Mouse (Mus musculus) thymus, postnatal 4 days (tissue): ENCODE results near the gene Coro2a.
A peak's percentile ranks its signal among the peaks of the same experiment; 100 is the strongest.
"Not testable (repeated sequence)": the region's sequence is repeated elsewhere in the genome, so short reads cannot be mapped to it uniquely, and the experiment has no call there.

Source experiments
- DNase-seq: peaks from one replicate; pipeline ENCODE4 v3.0.0; 2021

Coro2a gene

DNA sequence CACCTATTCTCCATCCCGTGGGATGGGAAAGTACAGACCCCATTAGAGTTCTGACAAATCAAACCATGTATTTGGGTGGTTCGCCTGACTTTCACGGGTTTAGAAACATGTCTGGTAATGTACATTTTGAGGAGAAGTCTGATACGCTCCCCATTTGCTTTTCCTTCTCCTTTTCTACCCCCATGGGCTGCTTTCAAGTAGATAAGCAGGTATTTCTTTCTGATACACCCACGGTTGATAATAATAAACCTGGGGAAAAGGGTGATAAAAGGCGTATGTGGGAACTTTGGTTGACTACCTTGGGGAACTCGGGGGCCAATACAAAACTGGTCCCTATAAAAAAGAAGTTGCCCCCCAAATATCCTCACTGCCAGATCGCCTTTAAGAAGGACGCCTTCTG is 20.0 kb downstream of the Coro2a start:
- not testable (repeated sequence) for DNase-seq

GRCm38 (mm10) chr4:46581577-46581976 is 20.4 kb downstream of the Coro2a start:
- DNase-seq: not testable (repeated sequence)

GRCm38 (mm10) chr4:46580799-46581243 is 21.2 kb downstream of the Coro2a start:
- not testable (repeated sequence) for DNase-seq

DNA sequence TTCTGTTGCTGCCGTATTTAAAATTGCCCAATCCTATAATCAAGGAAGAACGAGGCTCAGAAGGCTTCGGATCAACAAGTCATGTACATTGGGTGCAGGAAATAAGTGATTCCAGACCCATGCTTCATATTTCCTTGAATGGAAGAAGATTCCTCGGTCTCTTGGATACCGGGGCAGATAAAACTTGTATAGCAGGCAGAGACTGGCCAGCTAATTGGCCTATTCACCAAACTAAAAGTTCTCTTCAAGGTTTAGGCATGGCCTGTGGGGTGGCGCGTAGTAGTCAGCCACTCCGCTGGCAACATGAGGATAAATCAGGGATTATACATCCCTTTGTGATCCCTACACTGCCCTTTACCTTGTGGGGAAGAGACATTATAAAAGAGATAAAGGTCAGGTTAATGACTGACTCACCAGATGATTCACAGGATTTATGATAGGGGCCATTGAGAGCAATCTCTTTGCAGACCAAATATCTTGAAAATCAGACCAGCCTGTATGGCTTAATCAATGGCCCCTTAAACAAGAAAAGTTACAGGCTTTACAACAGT is 23.1 kb downstream of the Coro2a start:
- not testable (repeated sequence) for DNase-seq

- no peak for DNase-seq
Measured at GRCm38 (mm10) chr4:46578228-46578627, 23.8 kb downstream of the Coro2a start.

DNA sequence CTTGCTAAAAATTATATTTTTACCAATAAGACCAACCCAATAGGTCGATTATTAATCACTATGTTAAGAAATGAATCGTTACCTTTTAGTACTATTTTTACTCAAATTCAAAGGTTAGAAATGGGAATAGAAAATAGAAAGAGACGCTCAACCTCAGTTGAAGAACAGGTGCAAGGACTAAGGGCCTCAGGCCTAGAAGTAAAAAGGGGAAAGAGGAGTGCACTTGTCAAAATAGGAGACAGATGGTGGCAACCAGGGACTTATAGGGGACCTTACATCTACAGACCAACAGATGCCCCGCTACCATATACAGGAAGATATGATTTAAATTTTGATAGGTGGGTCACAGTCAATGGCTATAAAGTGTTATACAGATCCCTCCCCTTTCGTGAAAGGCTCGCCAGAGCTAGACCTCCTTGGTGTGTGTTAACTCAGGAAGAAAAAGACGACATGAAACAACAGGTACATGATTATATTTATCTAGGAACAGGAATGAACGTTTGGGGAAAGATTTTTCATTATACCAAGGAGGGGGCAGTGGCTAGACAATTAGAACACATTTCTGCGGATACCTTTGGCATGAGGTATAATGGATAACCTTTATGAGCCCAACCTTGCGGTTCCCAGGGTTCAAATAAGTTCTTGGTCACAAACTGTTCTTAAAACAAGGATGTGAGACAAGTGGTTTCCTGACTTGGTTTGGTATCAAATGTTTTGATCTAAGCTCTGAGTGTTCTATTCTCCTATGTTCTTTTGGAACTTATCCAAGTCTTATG is 26.3 kb downstream of the Coro2a start:
- DNase-seq: not testable (repeated sequence)

DNA sequence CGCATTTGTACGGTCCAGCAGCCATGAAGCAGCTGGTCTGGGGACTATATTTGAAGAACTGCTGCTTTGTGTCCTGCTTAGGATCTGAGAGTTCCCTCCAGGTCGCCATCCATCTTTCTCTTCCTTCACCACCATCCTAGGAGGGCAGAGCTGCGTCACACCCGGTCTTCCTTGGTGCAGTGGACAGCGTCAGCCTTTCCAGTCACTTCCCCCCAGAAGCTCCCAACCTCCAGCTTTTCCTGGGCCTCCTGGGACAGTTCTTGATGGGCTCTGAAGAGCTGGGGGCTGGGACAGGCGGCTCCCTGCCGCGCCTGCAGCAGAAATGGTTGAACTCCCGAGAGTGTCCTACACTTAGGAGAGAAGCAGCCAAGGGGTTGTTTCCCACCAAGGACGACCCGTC is 27.2 kb downstream of the Coro2a start:
- DNase-seq: no peak

DNA sequence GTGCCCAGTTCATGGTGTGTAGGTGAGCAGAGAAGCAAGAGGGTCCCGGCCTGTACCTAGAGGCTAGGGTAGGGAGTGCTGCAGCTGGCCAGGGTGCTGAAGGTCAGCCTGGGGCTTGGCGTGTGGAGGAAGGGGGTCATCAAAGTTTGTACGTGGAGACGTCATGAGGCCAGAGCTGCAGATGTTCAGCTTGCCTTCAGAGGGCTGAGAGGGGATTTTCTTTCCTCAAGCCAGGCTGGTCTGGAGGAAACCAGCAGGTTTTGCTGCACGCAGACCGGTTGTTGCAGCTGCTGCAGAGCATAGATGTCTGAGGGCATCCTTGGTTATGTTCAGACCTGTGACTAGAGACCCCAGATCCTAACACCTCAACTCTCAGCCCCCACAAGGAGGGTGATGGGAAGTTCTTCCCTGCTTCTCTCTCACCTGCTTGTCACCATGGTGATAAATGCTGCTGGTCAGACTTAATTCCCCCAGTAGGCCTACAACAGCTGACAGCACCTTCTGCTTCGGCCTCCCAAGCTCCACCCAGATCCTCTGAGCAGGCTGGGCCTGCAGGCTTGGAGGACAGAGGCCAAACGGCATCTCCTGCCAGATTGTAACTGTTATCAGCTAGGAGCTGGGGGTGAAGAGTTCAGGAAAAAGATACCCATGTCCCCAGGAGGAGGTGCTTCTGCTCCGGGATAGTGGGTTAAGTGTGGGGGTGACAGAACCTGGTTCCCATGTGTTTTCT is 27.8 kb downstream of the Coro2a start:
- DNase-seq: no peak

DNA sequence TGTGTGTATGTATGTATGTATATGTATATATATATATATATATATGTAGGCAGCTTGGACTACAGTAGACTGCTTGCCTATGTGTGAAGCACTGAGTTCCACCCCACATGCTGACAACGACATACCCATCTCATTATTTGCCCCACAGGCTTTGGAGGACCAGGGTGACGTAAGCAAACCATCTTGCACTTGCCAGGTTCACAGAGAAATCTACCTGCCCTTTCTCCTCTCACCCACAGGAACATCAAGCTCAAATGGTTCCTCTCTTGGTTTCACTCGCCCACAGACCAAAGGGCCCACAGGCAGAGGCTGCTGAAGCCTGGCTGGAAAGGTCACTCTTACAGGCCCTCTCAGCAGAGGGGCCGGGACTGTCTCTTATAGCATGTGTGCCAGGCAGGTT is 29.4 kb downstream of the Coro2a start:
- no peak for DNase-seq

GRCm38 (mm10) chr4:46571744-46572143 is 30.3 kb downstream of the Coro2a start:
- DNase-seq: no peak

DNA sequence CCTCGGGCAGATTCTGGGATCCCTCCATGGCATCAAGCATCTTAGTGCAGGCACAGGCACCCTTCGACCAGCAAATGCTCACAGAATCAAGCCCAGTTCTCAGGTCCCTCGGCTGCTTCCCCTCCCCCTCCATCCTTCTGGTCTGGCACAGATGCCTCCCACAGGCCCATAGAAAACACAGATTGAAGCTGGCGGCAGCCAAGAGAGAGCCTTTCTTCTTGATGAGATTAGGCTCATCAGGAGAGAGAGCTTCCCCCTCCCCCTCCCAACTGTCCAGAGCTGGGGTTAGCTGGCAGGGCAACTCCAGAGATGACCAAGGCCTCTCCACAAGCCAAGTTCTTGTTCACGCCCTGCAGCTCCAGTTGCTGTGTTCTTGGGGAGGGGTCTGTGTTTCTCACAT is 32.3 kb downstream of the Coro2a start:
- DNase-seq: no peak

- DNase-seq: no peak
Measured at GRCm38 (mm10) chr4:46568169-46568568, 33.8 kb downstream of the Coro2a start.

DNA sequence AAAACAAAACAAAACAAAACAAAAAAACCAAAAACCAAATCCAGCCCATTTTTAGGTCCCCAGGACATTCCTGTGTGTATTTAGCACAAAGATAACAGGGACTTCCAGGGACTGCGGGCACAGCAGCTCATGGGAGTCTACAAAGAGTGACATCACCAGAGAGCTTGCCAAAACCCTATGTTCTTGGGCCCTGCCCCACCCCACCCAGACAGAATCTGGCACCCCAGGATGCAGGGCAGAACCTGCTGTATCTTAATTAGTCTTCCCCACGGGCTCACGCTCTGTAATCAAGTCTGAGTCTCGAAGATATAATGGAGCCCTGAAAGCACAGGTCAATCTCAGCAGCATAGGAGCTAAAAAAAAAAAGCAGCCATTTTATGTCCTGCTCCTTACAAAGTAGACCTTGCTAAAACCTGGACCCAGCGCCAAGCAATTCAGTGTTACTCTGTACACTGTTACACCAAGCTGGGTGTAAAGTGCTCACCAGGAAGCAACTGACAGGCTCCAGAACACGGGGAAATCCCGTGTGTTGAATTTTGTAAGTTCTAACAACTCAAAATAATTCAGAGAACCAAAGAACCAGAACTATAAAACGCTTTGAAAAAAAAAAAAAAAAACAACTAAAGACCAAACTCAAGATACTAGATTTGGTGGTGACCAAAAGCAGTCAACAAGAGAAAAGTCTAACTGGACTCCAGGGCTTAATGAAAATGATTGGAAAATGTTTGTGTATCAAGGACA is 34.9 kb downstream of the Coro2a start:
- DNase-seq: no peak

- no peak for DNase-seq
Measured at GRCm38 (mm10) chr4:46565393-46565955, 36.5 kb downstream of the Coro2a start.

DNA sequence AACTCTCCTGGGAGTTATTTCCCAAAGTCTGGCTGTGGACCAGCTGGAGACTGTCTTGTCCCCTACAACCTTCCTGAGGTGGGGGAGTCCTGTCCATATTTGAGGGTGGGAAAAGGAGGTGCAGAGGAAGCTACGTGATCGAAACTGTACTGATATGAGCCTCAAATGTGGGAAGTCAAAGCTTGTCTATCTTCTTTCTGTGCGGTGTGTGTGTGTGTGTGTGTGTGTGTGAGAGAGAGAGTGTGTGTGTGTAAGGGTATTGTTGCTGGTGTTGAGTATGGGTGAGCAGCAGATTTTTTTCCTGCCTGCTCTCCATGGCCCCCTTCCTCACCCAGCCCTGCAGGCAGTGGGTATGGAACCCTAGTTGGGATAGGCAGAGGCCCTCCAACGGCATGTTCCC is 37.8 kb downstream of the Coro2a start:
- no peak for DNase-seq

DNA sequence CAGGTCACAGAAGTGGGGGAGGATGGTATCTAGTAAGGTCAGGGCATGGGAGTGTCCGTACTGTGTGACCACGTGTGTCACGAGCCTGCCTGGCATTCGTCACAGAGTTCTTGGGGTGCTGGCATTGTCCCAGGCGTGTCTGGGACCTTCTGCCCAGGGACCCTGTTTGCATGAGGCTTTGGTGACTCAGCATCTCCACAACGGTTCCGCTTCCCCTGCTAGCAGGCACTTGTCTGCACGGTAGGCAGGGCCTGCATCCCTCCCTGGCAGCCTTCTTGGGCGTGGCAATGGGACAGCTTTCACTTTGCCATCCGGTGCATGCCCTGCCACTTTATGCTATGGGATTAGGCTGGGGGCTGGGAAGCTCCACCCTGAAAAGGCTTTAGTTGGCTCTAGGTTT is 38.2 kb downstream of the Coro2a start:
- peak; percentile 61 for DNase-seq

DNA sequence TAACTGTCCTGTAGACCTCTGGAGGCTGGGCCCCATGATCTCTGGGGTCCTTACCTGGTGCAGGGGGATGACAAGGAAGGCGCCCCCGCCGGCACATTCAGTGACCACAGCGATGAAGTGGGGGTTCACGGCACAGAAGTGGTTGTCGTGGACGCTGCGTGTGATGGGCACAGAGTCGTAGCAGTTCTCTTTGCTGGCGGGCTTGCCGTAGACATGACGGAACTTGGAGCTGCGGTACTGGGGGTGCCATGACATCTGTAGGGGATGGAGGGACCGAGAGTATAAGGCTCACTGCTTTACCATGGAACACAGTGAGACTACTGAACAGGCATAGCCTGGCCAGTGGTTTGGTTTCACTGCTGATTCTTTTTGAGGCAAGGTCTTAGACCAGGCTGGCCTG is 39.2 kb downstream of the Coro2a start:
- no peak for DNase-seq

DNA sequence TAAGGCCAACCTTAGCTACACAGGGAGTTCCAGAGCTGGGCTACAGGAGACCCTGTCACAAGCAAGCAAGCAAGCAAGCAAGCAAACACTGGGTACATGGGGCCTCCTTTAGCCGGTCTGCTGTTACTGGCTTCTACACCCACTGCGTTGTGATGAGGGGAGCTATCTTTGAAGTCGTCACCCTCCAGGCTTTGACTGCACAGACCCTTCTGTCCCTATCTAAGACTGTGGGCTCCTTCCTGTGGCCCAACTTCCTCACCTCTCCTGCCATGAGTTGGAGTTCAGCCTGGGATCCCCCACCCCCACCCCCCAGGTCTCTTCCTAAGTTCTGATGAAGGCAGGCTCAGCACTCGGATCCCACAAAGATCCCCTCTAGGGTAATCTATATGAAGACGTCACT is 40.0 kb downstream of the Coro2a start:
- no peak for DNase-seq

GRCm38 (mm10) chr4:46560069-46560705 is 41.8 kb downstream of the Coro2a start:
- no peak for DNase-seq

DNA sequence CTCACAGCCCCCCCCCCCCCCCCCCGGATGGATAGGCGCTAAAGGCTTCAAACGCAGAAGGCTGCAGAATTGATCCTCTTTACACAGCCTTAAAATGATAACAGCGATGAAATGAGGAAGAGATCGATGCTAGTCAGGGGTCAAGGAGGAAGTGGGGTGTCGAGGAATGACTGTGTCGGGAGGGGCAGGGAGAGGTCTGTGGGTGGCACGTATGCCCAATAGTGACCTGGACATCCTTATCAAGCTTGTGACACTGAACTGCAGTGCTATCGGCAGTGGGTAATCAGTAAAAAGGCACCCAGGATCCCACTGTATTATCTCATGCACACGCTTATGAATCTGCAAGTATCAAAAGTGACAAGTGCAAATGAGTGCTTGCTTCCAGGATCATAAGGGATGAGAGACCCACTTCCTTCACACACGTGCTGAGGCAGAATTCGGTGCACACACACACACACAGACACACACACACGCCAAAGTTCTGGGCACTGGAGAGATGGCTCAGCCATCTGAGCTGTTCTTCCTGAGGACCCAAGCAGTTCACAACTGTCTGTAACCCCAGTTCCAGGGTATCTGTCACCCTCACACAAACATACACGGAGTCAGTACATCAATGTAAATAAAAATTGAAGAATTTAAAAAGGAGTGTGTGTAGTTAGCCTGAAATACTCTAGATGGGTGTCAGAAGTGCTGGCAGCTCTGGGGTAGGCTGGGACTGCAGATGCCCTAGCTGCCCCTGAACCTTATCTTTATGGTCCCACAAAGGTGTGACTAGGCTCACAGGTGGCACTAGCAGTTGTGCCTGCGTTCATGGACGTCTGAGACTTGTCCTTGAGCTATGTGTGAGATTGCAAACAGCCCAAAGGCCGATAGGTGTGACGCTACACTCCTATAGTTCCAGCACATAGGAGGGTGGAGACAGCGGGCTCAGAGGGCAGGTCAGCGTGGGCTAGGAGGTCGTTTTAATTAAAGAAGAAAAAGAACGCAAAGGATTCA is 43.0 kb downstream of the Coro2a start:
- DNase-seq: no peak

- DNase-seq: no peak
Measured at GRCm38 (mm10) chr4:46556933-46557332, 45.1 kb downstream of the Coro2a start.
